Mouse (Mus musculus) embryo, embryonic 11.5 days (tissue): Measurements from ENCODE around the gene Fam160a2.

ENCODE experiments used
- DNase-seq: peaks from one replicate; pipeline ENCODE4 v3.0.0-alpha.2; 2012; ENCODE audit warnings: low read depth, low spot score

The Fam160a2 gene

GRCm38 (mm10) chr7:105399935-105400624 lies at the start of gene Fam160a2:
Fam160a2 (minus strand) TSS chr7:105400054.
- DNase-seq = peak; percentile 99

DNA sequence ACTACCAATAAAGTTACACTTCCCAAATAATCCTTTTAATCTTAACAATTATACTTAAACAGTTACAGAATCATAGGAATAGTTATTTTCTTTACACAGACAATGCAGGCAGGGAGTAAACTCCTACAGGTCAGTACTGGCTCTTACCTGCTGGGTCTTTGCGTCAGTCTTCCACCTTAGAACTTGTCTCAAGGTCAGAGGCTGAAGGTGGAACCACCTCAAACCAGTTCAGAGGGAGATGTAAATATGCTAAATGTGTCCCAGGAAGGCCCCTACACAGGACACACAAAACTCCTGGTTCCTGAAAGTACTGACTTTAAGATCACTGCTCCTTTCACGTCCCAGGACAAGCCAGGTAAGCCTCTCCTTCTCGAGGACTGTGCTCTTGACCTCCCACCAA lies 45.2 kb upstream of the Fam160a2 start:
- no peak for DNase-seq

- DNase-seq = no peak
These were observed 41.6 kb upstream of the Fam160a2 start for GRCm38 (mm10) chr7:105441426-105441825.

- no peak for DNase-seq
These were observed 38.3 kb upstream of the Fam160a2 start for GRCm38 (mm10) chr7:105437979-105438772.

GRCm38 (mm10) chr7:105434798-105435197 lies 34.9 kb upstream of the Fam160a2 start:
- DNase-seq = no peak

GRCm38 (mm10) chr7:105433859-105434258 lies 34.0 kb upstream of the Fam160a2 start:
- no peak for DNase-seq

GRCm38 (mm10) chr7:105432058-105432457 lies 32.2 kb upstream of the Fam160a2 start:
- DNase-seq = no peak

DNA sequence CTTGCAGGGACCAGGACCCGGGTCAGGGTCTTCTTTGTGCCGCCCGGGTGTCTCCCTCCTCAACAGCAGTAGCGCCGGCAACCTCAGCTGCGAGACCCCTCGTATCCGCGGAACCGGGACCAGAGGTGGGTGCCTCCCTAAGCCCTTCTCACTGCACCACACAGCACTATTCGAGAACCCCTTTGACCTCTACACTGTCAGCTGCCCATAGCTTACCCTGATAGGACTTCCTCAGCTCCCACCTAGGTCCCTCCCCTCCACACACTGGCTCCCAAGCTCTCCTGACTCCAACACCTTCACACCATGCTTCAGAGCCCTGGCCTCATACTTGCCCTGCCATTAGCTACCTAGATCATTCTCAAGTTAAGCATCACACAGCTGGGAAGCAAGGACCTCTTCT lies 26.2 kb upstream of the Fam160a2 start:
- DNase-seq = no peak

DNA sequence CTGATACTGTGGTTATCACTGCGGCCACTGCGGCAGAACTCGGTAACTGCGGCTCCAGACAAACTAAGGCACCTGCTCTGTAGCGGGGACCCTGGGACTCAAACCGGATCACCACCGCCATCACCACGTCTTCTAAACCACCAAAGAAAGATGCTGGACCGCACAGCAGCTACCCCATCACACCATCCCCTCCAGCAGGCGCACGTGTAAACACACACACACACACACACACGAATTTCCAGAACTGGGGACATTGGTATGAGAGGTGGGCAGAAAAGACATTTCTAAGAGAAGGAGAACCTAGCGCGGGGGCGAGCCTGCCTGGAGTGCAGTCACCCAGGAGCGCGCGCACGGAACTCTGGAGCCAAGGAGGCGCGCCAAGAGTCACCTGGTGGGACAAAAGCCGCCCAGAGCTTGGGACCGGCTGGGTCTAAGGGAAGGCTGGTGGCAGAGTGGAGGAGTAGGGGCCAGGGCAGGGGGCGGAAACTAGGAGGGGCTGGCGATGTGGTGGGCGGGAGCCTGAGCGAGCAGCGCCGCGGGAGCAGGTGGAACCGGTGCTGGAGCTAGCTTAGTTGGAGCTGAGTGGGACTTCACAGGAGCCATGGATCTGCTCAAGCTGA lies 25.7 kb upstream of the Fam160a2 start, which contains the start of gene Cckbr:
Cckbr (plus strand) TSS at position 308 of the 620 bp plus-strand sequence.
- DNase-seq = no peak

DNA sequence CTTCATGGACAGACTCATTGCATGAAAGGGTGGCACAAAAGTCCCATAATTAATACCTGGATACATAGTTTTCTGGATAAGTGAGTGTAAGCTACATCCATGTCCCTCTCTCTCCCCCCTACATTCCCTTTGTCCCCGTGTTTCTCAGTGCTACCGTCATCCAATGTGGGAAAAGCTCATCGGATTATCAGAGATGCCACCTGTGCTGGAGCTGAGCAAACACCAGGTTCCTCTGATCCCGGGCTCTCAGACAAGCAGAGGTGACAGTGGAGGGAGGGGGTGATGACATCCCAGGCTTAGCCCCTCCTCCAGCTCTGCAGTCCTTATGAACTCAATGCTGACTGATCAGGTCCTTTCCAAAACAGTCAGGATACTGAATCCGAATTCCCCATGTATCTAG lies 24.5 kb upstream of the Fam160a2 start:
- no peak for DNase-seq

DNA sequence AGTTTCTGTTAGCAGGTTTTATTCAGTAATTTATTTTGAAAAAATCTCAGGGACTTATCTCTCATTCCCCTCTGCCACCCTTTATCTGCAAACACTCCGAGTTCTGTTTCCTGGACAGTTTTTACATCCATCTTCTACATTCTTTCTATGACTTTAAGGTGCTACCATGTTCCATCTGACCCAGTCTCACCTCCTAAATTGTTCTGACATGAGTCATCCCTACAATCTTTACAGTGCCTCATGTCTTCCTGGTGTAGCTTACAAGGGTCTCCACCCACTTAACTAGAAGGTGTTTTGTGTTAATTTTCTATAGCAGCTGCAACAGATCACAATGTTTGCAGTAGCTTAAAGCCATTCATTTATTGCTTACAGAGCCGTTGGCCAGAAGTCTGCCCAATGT lies 21.0 kb upstream of the Fam160a2 start:
- DNase-seq = no peak

DNA sequence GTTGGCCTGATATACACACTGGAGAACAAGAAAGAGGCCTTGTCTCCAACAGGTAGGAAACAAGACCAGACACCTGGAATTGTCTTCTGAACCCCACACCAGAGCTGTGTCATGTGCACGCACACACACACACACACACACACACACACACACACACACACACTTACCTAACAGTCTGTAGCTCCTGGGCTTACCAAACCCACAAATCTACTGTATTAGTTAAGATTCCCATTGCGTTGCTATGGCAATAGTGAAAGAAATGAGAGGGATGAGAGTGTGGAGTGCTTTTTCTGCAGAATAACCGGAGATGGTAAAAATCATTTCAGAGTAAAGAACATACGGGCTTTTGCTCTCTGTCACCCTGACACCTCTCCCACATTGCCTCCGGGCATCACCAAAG lies 18.3 kb upstream of the Fam160a2 start:
- no peak for DNase-seq

GRCm38 (mm10) chr7:105416529-105416928 lies 16.7 kb upstream of the Fam160a2 start:
- no peak for DNase-seq

DNA sequence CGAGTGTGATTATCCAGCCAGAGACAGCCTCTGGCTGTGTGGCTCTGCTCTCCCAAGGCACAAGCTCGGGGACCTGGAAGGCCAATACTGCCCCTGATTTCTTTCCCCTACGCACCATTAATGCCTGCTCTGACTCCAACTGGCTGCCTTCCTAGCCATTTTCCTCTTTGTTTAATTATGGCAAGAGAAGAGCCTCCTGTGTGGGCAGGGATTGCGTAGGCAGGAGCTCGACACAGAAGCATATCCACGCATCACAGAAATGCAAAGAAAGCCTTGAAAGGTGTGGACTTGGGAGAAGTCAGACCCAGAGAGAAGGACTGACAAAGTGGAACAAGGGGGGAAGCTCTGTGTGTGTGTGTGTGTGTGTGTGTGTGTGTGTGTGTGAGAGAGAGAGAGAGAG lies 14.5 kb upstream of the Fam160a2 start:
- DNase-seq = no peak

DNA sequence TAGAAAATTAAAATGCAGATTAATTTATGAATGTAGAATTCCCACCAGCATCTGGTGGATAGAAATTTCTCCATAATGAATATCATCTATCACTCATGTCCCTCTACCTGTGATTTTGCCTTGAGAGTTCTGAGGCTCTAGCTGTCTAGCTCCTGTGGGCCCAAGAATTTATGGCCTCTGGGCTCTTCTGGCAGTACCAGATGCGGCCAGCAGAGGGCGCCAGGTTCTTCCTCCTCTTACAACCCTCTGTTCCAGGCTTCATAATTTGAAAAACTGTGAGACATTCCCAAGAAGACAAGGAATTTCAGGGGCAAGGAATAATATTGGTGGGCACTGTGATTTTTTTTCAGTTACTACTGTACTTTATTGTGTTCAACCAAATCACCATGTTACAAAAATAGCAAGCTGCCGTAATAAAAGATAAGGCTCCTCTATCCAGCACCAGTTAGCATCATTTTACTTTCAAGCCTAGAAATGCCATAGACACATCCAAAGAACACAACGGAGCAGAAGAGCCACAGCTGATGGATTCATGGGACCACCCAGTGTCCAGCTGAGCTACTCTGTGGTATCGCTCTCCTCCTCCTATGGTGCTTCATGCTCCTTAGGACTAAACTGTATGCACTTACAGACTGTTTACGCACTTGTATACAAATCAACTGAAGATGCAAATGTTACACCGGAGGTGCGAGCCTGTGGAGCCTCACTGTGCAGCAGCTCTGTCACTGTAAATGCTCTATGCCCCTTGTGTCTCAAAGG lies 12.2 kb upstream of the Fam160a2 start:
- DNase-seq = peak; percentile 55

DNA sequence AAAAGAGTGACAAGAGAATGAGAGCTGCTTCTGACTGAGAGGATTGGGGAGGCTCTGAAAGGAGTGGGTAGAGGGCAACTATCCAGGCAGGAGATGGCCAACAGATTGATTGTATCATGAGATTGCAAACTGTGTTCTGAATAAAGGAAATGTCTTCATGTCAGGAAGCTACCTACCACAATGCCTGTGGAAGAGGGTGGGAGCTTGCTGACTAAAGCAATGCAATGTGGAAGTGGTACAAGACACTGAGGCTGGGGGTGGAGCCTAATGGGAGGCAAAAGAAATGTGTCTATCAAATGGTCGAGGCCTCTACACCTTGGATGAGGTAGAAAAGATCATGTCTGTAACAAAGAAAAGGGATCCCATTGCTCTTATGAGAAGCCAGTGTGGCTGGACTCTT lies 6.5 kb upstream of the Fam160a2 start:
- no peak for DNase-seq

- no peak for DNase-seq
These were observed 4.4 kb upstream of the Fam160a2 start, which contains the start of gene Cnga4 for GRCm38 (mm10) chr7:105404268-105404667. Cnga4 (plus strand) TSS chr7:105404568.

GRCm38 (mm10) chr7:105399058-105399934 lies 558 bp downstream of the Fam160a2 start:
- DNase-seq = peak; percentile 5

- DNase-seq = no peak
These were observed 3.7 kb downstream of the Fam160a2 start for GRCm38 (mm10) chr7:105396126-105396525.

DNA sequence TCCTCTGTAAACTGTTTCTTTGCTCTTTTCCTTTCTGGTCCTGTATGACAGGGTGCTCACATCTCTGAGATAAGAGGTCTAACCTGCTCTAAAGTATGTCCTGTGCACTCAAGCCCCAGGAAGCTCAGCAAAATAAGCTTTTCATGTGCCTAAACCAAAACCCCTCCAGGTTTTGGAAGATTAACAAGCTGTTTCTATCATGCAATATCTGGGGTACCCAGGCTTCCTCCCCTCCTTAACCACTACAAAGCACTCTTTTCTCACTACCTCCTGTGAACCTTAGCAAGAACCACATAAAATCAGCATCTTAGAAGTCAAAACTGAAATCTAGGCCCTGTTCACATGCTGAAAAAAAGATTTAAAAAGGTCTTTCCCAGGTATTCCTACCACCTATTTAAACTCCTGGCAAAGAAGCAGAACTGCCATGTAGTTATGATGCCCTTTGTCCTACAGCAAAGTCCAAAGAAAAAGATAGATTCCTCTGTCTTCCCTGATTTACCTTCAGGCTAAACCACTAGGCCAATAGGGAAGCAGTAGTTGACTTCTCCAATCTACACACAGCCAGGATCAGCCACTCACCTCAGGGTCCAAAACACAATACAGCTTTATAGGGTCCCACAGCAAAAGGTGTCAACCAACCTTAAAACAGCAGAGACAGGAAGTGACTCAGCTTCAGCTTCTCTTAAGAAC lies 4.6 kb downstream of the Fam160a2 start:
- no peak for DNase-seq
